Mouse (Mus musculus) activated CD4-positive, CD25-positive, alpha-beta regulatory T cell, adult 9 weeks (primary cell): Measurements from ENCODE around the gene Tgds. TPM values are rescaled to one million over a fixed set of nuclear protein-coding genes. Genes with fewer than 3 reads are reported as not detected.

Source experiments
- polyA plus RNA-seq: library from polyadenylated mRNA; unstranded; fragments of 100-300 nt; shearing (Covaris generic); gene quantifications from one replicate; pipeline ENCODE4 v1.2.1, GENCODE M21; 2017

Gene Tgds
- 27.4 TPM for polyA plus RNA-seq

GRCm38 (mm10) chr14:118132642-118132977, at the start of gene Tgds:
Gene Tgds, minus strand, starts transcription at chr14:118132755.

GRCm38 (mm10) chr14:118136744-118137452, 4.3 kb upstream of the Tgds start, which contains the start of gene Gpr180:
Gene Gpr180, plus strand, starts transcription at chr14:118137158.

Other genes starting within 250 kb of the Tgds start
- gene Dct, start 80.5 kb downstream of the Tgds start, polyA plus RNA-seq, result not detected
- gene Gpr180, start 4.4 kb upstream of the Tgds start, polyA plus RNA-seq, result 3.9 TPM
- not detected for gene Sox21, start 104.3 kb upstream of the Tgds start, polyA plus RNA-seq
- gene Gm9376, start 134.2 kb upstream of the Tgds start, polyA plus RNA-seq, result not detected